Mouse (Mus musculus): ENCODE data around the gene Runx1.
A peak's percentile ranks its signal among the peaks of the same experiment; 100 is the strongest.

Gene Runx1

DNA sequence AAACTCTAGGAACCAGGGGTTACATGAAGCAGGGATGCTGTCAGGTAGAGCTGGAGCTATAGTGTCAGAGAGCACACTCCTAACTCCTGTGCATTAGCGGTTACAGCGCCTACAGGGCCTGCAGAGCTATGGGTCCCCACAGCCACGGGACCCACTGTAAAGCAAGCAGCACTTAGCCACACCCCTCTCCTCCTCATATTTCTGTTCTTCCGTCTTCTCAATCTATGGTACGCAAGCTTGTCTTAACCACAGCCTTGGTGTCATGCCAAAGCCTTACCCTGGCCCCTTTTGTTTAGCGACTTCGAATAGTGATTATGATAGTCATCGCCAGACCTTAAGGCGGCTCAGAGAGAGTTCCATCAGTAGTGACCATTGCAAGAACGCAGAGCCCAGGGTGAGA lies 244.2 kb downstream of the Runx1 start:
- no peak for DNase-seq (ENCODE audit: inconsistent age in 2 of 2, low spot score in 1 of 2)

GRCm38 (mm10) chr16:92580981-92581380 lies 245.0 kb downstream of the Runx1 start:
- no peak for DNase-seq (ENCODE audit: inconsistent age in 2 of 2, low spot score in 1 of 2)

DNA sequence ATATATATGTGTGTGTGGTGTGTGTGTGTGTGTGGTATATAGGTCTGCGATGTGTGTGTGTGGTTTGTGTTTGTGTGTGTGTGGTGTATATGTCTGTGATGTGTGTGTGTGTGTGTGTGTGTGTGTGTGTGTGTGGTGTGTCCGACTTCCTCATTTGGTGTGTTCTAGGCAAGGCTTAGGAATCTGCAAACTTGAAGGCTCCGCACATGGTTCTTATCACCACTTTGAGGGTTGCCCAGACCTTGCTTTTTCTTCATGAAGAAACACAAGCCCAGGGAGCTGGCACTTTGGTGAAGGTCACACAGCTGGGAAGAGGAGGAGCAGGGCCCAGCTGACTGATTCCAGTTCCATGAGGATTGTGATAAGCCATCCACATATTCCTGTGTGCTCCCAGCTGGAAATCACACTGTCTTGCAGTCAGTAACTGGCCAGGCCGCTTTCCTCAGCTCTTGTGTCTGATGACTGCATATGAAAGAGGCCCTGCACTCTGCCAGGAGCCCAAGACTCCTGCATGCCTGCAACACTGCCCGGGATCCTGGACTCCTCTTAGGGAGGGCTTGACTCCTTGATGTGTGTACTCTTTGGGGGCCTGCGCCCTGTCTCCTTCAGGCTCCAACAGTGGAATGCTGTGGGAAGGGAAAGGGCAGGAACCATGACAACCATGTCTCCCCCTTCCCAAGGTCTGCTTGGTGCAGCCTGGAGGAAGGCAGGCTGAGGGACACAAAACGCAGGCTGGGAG lies 246.9 kb downstream of the Runx1 start:
- DNase-seq (ENCODE audit: inconsistent age in 2 of 2, low spot score in 1 of 2): peak in 1 of 2 experiments; percentile 51

GRCm38 (mm10) chr16:92577381-92577780 lies 248.6 kb downstream of the Runx1 start:
- DNase-seq (ENCODE audit: inconsistent age in 2 of 2, low spot score in 1 of 2): no peak

- no peak for DNase-seq (ENCODE audit: inconsistent age in 2 of 2, low spot score in 1 of 2)
Measured at GRCm38 (mm10) chr16:92575792-92576191, 250.2 kb downstream of the Runx1 start.

DNA sequence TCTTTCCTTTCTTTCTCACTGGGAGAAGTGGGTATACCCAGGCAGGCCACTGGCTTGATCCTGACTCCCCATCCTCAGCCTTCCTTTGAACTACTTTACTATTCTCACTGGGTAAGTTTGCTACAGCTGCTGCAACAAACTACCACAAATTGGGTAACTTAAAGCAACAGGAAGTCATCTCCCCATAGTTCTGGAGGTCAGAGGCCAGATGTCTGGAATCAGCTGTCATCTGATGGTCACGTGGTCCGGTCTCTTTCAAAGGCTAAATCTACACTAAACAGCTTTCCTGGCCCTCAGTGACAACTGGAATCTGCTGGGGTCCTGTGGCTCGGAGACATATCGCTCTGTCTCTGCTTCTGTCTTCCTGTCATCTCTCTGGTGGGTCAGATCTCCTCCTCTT lies 252.8 kb downstream of the Runx1 start:
- no peak for DNase-seq (ENCODE audit: inconsistent age in 2 of 2, low spot score in 1 of 2)

- DNase-seq (ENCODE audit: inconsistent age in 2 of 2, low spot score in 1 of 2): no peak
Measured at GRCm38 (mm10) chr16:92571246-92571645, 254.7 kb downstream of the Runx1 start.

GRCm38 (mm10) chr16:92566146-92566545 lies 259.8 kb downstream of the Runx1 start:
- peak in 1 of 2 experiments; percentile 9 for DNase-seq (ENCODE audit: inconsistent age in 2 of 2, low spot score in 1 of 2)

DNA sequence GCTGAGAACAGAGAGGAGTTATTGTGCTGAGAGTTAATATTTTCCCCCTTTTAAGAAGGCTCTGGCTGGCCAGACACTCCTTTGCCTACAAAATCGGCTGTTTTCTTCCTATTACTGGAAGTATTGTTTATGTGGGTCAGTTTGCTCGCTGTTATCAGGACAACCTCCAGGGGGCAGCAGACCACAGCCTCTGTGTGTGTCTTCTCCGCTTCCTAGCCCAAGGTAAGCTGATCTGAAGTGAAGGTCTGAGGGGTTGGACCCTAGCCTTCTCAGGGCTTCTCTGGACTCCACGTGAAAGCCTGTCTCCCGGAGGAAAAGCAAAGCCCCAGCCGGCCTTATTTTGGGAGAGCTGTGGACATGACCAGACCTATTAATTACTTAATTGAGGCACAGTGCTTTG lies 260.2 kb downstream of the Runx1 start:
- peak; percentile 76 to 95 for DNase-seq (ENCODE audit: inconsistent age in 2 of 2, low spot score in 1 of 2)

GRCm38 (mm10) chr16:92565291-92565690 lies 260.7 kb downstream of the Runx1 start:
- no peak for DNase-seq (ENCODE audit: inconsistent age in 2 of 2, low spot score in 1 of 2)

DNA sequence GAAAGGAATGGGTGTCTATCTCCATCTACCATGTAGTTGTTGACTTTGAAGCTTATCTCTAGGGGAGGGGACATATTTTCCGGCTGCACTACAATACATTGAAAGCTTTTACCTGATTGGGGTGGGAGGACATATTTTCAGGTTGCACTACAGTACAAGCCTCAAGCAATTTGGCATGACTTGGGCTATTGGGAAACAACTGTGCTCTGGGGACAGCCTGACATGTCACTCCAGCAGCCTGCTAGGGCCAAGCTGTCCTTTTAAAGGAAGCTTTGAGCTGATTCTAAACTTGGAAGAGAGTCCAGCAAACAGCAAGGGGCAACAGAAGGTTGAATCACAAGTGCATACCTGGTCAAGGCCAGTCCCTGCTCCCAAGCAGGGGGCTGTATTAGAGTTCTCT lies 270.9 kb downstream of the Runx1 start:
- peak in 1 of 2 experiments; percentile 35 for DNase-seq (ENCODE audit: inconsistent age in 2 of 2, low spot score in 1 of 2)

DNA sequence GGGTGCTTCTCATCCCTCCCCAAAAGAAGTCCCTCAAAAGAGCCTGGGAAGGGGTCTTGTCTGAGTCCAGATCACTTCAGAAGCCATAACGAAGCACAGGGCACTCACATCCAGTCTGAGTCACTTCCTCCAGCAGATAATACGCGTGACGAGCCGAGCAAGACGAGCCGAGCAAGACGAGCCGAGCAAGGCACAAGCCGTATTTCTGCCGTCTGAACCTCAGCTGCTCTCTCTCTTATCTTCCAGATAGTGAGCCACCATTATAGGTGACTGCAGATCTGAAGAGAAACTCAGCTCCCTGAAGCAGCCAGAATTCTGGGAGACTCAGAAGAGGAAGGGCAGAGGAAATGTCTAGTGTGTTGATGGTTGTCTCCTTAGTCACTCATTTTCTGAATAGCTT lies 273.1 kb downstream of the Runx1 start:
- DNase-seq (ENCODE audit: inconsistent age in 2 of 2, low spot score in 1 of 2): no peak

GRCm38 (mm10) chr16:92552106-92552382 lies 273.9 kb downstream of the Runx1 start:
- no peak for DNase-seq (ENCODE audit: inconsistent age in 2 of 2, low spot score in 1 of 2)
